Mouse (Mus musculus): ENCODE results near the gene Pkd1l1. TPM values are rescaled to one million over a fixed set of nuclear protein-coding genes. Genes with fewer than 3 reads are reported as not detected.

The Pkd1l1 gene
- polyA plus RNA-seq, 1 experiment from 2014 or later: 0.14 TPM

DNA sequence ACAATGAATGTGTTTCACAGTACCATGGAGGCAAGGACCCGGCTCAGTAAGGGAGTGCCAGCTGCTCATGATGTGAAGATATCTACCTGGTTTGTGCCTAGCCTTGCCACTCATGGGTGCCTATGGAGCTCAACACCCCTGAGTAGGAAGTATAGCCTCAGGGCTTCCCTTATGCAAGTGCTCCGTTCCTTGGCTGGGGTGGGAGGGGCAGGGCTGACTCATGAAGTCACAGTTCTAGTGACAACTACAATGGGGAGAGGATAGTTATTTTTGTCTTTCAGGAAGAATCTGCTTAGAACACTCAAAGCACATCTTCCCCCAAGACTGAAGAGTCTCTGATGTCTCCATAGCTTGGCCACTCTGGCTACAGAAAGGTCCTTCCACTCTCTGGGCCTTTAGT, 125.4 kb downstream of the Pkd1l1 start:
- Histone ChIP-seq H3K9ac (no peak overlapping the region), H3K4me3 (no peak overlapping the region), H3K27ac (replicated peaks) (no peak overlapping the region), H3K4me2 (no peak overlapping the region), H3K27me3 (no peaks in the 10 kb centered on the region), H3K36me3 (no peaks in the 10 kb centered on the region), H3K9me3 (no peaks in the 10 kb centered on the region), H3K4me1 (replicated peaks) (no peaks in the 10 kb centered on the region)
- WGBS: 88% methylated on average over 2 of the region's 2 CpGs
- ATAC-seq (ENCODE audit: low FRiP score, low read depth): no peak

DNA sequence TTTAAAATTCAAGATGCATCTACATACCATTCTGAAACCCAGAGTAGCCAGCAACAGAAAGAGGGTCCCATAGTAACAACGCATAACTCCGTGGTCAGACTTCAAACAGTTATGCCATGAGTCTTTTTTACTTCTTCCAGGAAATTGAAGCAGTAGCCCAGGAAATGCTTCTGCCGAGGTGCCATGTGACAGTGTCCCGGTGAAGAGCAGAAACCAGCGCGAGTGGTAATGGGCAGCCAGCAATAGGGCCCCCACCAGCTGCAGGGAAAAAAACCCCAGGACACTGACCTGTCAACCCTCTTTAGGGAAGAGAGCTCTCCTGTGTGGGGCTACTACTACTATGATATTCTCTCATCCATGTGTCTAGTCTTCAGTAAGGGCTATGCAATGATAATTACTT, 136.9 kb downstream of the Pkd1l1 start:
- Histone ChIP-seq H3K36me3 (no peaks in the 10 kb centered on the region), H3K9ac (no peak overlapping the region), H3K4me1 (replicated peaks) (no peaks in the 10 kb centered on the region), H3K9me3 (0 out of 2 replicates have a peak, but pooled peaks cover 4% of the 10 kb centered on the region), H3K4me3 (no peak overlapping the region), H3K27me3 (no peaks in the 10 kb centered on the region), H3K27ac (replicated peaks) (no peak overlapping the region), H3K4me2 (no peak overlapping the region)
- 97% methylated on average over 6 of the region's 6 CpGs for WGBS
- no peak for ATAC-seq (ENCODE audit: low FRiP score, low read depth)

DNA sequence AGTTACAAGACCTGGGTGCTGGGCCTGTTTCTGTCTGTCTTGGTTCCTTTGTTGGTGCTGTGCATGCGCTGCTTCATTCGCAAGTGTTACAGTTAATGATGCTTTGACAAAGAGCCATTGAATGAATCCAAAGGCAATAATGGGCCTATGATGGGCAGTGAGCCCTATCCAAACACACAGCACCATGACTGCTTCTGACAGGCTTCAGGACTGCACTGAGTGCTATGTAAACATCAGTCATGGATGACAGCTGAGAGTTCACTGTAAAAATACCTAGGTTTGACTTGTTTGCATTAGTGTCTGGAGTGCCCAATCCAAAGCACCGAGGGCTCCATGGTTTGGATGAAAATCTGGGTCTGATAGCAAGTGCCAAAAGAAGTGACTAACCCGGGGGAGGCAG, 138.9 kb downstream of the Pkd1l1 start:
- WGBS: 87% methylated on average over 4 of the region's 4 CpGs
- Histone ChIP-seq H3K9ac (no peak overlapping the region), H3K4me1 (replicated peaks) (no peaks in the 10 kb centered on the region), H3K4me2 (no peak overlapping the region), H3K27ac (replicated peaks) (no peak overlapping the region), H3K36me3 (no peaks in the 10 kb centered on the region), H3K9me3 (0 out of 2 replicates have a peak, but pooled peaks cover 4% of the 10 kb centered on the region), H3K4me3 (no peak overlapping the region), H3K27me3 (no peaks in the 10 kb centered on the region)
- ATAC-seq (ENCODE audit: low FRiP score, low read depth): no peak

DNA sequence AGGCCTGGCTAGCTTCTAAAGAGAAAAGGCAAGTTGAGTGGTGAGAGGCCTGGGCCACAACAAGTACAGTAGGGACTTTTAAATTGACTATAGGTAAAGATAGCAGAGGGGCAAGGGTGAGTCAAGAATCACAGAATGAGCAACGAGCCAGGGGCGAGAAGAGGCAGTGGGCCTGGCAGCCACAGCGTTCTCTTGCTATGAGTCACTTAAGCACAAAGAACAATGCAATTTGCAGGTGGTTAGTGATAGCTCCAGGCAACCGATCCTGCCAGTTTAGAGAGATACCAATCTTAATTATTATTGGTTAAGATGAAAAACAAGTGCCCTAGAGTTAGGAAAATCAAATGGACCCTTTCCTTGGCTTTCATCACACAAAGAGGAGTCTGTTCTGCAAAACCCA, 142.5 kb downstream of the Pkd1l1 start:
- no peaks in the 10 kb centered on the region for H3K36me3 ChIP-seq
- no peaks in the 10 kb centered on the region for H3K4me1 ChIP-seq (replicated peaks)
- H3K27me3 ChIP-seq: no peaks in the 10 kb centered on the region
- H3K27ac ChIP-seq (replicated peaks): no peak overlapping the region
- H3K9me3 ChIP-seq: no peaks in the 10 kb centered on the region
- WGBS: 76% methylated on average over 4 of the region's 4 CpGs
- no peak overlapping the region for H3K4me3 ChIP-seq
- ATAC-seq (ENCODE audit: low FRiP score, low read depth): no peak
- no peak overlapping the region for H3K4me2 ChIP-seq
- H3K9ac ChIP-seq: no peak overlapping the region

DNA sequence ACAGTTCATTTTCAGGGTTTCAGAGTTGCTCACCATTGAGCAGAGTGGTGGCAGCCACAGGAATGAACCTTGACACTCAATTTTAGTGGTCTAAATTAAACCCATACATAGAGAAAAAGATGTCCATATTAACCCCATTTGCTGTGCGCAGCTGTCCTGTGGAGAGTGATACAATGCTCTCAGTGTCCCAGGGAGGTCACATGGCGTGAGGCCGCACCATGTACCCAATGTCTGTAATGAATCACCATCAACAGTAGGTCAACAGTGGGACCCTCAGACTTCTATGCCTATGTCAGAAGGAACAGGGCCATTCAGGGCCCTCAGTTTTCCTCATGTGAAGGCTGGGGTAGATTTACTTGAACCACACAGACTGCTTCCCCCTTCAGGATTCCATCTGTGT, 143.5 kb downstream of the Pkd1l1 start:
- Histone ChIP-seq H3K4me2 (no peak overlapping the region), H3K36me3 (no peaks in the 10 kb centered on the region), H3K27me3 (no peaks in the 10 kb centered on the region), H3K4me3 (no peak overlapping the region), H3K27ac (replicated peaks) (no peak overlapping the region), H3K9ac (no peak overlapping the region), H3K4me1 (replicated peaks) (no peaks in the 10 kb centered on the region), H3K9me3 (no peaks in the 10 kb centered on the region)
- 85% methylated on average over 3 of the region's 3 CpGs for WGBS
- ATAC-seq (ENCODE audit: low FRiP score, low read depth): no peak

DNA sequence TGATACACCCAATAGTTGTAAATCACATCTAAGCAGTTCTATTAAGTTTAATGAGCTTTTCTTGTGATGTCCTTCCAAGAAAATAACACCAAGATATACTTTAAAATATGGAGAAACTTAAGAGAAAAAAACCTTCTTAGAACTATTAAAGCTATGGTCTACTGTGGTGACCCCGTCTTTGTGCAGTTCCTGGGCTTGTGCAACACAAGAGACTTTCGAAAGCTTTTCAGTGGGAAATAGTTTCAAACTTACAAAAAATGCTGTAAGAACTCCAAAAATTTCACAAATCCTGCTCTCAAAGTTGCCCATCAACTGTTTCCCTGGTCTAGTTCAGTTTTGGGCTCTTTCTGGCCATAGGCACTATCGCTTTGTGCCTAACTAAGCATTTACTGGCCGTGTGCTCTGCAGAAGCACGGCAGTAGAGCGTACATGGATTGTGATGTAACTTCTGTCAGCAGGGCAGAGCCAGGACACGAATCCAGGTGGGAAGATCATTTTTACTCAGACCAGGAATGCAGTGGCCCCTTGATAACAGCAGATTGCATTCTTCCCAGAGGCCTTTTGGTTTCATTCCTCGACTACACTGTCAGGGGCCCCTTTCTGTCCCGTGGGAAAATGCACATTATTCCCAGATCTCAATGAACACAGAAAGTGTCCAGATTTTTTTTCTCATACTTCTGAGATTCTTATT, 144.1 kb downstream of the Pkd1l1 start:
- no peak overlapping the region for H3K4me3 ChIP-seq
- ATAC-seq (ENCODE audit: low FRiP score, low read depth): no peak

DNA sequence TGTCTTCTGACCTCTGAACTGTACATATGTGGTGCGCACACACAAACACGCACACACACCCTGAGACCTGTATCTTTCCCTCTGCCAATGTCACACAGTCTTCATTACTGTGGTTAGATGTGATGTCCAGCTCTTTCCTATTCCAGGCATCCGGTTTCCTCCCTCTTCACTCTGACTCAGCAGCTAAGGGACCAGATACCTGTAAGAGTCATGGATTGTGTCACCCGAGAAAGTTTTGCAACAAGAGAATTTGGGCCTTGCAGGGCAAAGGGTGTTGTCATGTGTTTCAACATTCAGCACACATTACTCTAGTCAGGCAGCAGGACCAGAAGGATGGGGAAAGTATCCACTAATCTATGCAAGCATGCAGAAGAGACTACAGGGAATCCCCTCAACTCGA, 146.5 kb downstream of the Pkd1l1 start:
- Histone ChIP-seq H3K36me3 (no peaks in the 10 kb centered on the region), H3K4me3 (no peak overlapping the region), H3K4me2 (no peak overlapping the region), H3K27me3 (no peaks in the 10 kb centered on the region), H3K4me1 (replicated peaks) (no peaks in the 10 kb centered on the region), H3K27ac (replicated peaks) (no peak overlapping the region), H3K9ac (no peak overlapping the region), H3K9me3 (no peaks in the 10 kb centered on the region)
- WGBS: 83% methylated on average over 5 of the region's 5 CpGs
- no peak for ATAC-seq (ENCODE audit: low FRiP score, low read depth)

More for the DNA sequence above, 144.1 kb downstream of the Pkd1l1 start:
- WGBS: 86% methylated on average over 9 of the region's 9 CpGs
- Histone ChIP-seq H3K4me2 (no peak overlapping the region), H3K27ac (replicated peaks) (no peak overlapping the region), H3K9ac (no peak overlapping the region), H3K4me1 (replicated peaks) (no peaks in the 10 kb centered on the region), H3K9me3 (no peaks in the 10 kb centered on the region), H3K27me3 (no peaks in the 10 kb centered on the region), H3K36me3 (no peaks in the 10 kb centered on the region)

DNA sequence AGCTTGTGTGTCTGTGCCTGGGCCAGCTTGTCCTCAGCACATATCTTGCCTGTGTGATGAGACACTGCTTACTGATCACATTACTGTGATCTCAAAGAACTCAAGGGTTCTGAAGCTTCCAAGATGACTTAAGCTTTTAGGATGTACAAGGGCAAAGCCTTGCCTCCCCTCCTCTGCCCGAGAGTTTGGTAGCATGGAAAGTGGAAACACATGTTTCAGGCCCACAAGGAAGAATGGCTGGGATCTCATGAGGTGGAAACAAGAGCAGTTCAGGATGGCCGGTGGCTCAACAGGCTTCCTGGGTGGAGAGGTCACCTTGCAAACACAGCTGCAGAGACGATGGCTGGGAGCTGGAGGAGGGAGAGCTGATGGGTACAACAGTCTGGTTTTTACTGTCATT, 147.0 kb downstream of the Pkd1l1 start:
- Histone ChIP-seq H3K4me2 (no peak overlapping the region), H3K9me3 (no peaks in the 10 kb centered on the region), H3K27ac (replicated peaks) (no peak overlapping the region), H3K27me3 (no peaks in the 10 kb centered on the region), H3K4me1 (replicated peaks) (no peaks in the 10 kb centered on the region), H3K9ac (no peak overlapping the region), H3K4me3 (no peak overlapping the region), H3K36me3 (no peaks in the 10 kb centered on the region)
- WGBS: 66% methylated on average over 3 of the region's 3 CpGs
- ATAC-seq (ENCODE audit: low FRiP score, low read depth): no peak

DNA sequence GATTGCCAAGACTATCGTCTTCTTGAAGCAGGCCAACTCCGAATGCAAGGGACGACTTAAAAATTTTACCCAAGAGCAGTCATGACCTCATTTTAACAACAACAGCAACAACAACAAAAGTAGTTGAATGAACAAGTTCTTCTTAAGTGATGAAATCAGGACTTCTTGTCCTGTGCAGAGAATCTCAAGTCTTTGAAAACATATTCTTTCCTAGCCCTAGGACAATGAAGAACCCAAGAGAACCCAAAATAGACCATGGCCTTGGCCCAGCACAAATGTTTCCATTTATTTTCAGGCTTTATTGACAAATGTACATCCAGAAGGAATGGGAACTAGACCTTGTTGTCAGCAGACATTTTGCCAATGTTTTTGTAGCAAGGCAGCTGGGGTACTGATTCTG, 147.7 kb downstream of the Pkd1l1 start:
- Histone ChIP-seq H3K4me2 (no peak overlapping the region), H3K27me3 (no peaks in the 10 kb centered on the region), H3K36me3 (no peaks in the 10 kb centered on the region), H3K9me3 (no peaks in the 10 kb centered on the region), H3K27ac (replicated peaks) (no peak overlapping the region), H3K4me3 (no peak overlapping the region), H3K4me1 (replicated peaks) (no peaks in the 10 kb centered on the region), H3K9ac (no peak overlapping the region)
- ATAC-seq (ENCODE audit: low FRiP score, low read depth): no peak
- 94% methylated on average over 3 of the region's 3 CpGs for WGBS

DNA sequence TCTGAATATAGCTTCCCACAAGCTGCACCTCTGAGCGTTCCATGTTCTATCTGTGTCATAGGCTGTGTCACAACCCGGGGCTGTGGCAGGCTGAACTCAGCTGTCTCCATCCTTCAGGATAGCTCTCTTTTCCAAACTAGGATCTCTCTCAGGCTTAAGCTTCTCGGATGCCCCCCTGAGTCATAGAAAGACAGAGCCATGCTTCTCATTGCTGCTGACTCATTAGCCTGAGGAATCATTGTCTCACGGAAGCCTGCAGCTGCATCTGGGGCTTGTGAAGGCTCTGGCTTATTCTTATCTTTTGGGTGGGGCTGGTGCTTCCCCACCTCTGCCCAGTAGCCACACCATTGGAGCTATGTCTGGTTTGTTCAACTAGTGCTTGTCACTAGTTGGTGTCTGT, 151.7 kb downstream of the Pkd1l1 start:
- Histone ChIP-seq H3K9me3 (no peaks in the 10 kb centered on the region), H3K27ac (replicated peaks) (no peak overlapping the region)
- WGBS: 81% methylated on average over 4 of the region's 4 CpGs

DNA sequence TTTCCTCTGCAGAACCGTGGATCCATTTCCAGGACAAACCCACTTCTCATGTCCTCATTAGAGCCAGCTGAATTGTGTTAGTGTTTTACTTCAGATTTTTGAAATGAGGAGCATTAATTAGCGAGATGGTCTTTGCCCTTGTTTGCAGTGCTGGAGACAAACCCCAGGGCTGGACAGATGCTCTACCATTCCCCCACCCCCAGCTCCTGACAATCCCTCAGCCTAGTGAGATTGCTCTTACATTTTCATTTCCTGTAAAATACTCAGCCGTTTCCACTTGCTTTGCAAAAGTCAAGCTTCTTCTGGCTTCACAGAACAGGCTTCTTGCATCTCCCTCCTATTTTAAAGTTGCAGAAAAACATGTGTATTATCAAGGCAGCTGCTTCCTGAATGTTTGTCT, 155.7 kb downstream of the Pkd1l1 start:
- Histone ChIP-seq H3K4me2 (no peak overlapping the region), H3K4me1 (replicated peaks) (no peaks in the 10 kb centered on the region), H3K9ac (no peak overlapping the region), H3K36me3 (no peaks in the 10 kb centered on the region), H3K9me3 (no peaks in the 10 kb centered on the region), H3K27me3 (no peaks in the 10 kb centered on the region), H3K4me3 (no peak overlapping the region), H3K27ac (replicated peaks) (no peak overlapping the region)
- no peak for ATAC-seq (ENCODE audit: low FRiP score, low read depth)
- 67% methylated on average over 3 of the region's 3 CpGs for WGBS

More for the DNA sequence above, 151.7 kb downstream of the Pkd1l1 start:
- H3K4me1 ChIP-seq (replicated peaks): no peaks in the 10 kb centered on the region
- no peaks in the 10 kb centered on the region for H3K27me3 ChIP-seq
- H3K9ac ChIP-seq: no peak overlapping the region
- ATAC-seq (ENCODE audit: low FRiP score, low read depth): no peak
- no peak overlapping the region for H3K4me2 ChIP-seq
- no peak overlapping the region for H3K4me3 ChIP-seq
- no peaks in the 10 kb centered on the region for H3K36me3 ChIP-seq

DNA sequence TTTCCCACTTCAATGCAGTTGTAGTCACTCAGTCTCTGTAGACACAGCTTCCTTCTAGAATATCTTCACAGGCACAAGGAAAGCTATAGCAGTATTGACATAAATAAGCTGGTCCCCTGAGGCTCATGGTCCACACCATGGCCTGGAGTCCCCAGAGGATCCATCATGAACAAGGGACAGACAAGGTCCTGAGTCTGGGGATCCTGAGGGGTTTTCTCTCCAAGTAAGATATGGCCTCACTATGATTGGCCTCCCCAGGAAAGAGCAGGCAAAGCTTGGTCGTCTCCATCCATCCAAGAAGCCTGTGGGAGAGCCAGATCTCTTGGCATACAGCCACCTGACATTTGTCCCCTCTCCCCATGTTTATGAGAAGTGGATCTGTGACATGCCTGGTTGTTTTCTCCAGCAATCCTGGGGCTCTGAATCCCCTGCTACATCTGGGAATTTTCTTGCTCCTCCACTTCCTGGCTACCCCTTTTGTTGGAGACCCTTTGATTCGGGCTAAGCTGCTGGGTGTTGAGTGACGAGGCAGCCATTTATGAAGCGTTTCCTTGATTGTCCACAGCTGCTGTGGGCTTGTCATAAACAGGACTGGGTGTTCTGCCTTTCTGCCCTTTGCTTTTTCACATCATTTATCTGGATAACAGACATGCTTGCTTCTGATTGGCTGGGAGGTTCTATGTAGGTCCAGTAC, 158.8 kb downstream of the Pkd1l1 start:
- 0 out of 2 replicates have a peak, but pooled peaks cover 3% of the 10 kb centered on the region for H3K4me1 ChIP-seq (replicated peaks)
- no peak overlapping the region for H3K9ac ChIP-seq
- no peaks in the 10 kb centered on the region for H3K36me3 ChIP-seq
- no peaks in the 10 kb centered on the region for H3K9me3 ChIP-seq
- WGBS: 67% methylated on average over 4 of the region's 4 CpGs
- H3K27ac ChIP-seq (replicated peaks): no peak overlapping the region
- H3K27me3 ChIP-seq: no peaks in the 10 kb centered on the region
- no peak overlapping the region for H3K4me2 ChIP-seq
- no peak overlapping the region for H3K4me3 ChIP-seq
- ATAC-seq (ENCODE audit: low FRiP score, low read depth): no peak

Measured in hindbrain, embryonic 15.5 days (tissue).